Mouse (Mus musculus): ENCODE measurements around the gene Rab6b. TPM values are rescaled to one million over a fixed set of nuclear protein-coding genes. Genes with fewer than 3 reads are reported as not detected.

The Rab6b gene
- polyA plus RNA-seq, 1 experiment = 23.3 TPM

GRCm38 (mm10) chr9:103174771-103175519 lies 63.4 kb downstream of the Rab6b start:
- H3K4me3 ChIP-seq (ENCODE audit: low read depth, low read length) = no peak overlapping the region

GRCm38 (mm10) chr9:103175692-103176091 lies 64.1 kb downstream of the Rab6b start:
- Histone ChIP-seq H3K36me3 (ENCODE audit: control insufficient read depth, insufficient read depth, low read length, poor library complexity, severe bottlenecking) (no peaks in the 10 kb centered on the region), H3K27ac (ENCODE audit: insufficient read depth, low read length) (no peak overlapping the region), H3K27me3 (ENCODE audit: control insufficient read depth, insufficient read depth, low read length, poor library complexity, severe bottlenecking) (no peaks in the 10 kb centered on the region), H3K9me3 (replicated peaks; ENCODE audit: control insufficient read depth, insufficient read depth, low read length, poor library complexity, severe bottlenecking) (no peaks in the 10 kb centered on the region), H3K4me3 (ENCODE audit: low read depth, low read length) (no peak overlapping the region), H3K9ac (ENCODE audit: low read depth, poor library complexity, severe bottlenecking) (no peak overlapping the region), H3K4me1 (ENCODE audit: control insufficient read depth, insufficient read depth, low read length) (no peaks in the 10 kb centered on the region)
- TF ChIP-seq EP300 (IDR thresholded peaks at IDR 0.05; ENCODE audit: insufficient read depth, low read depth, low read length) (no peak), POLR2A (IDR thresholded peaks at IDR 0.05; ENCODE audit: insufficient read depth, low read length) (no peak), CTCF (IDR thresholded peaks at IDR 0.05; ENCODE audit: low read depth, low read length) (no peak)

More at GRCm38 (mm10) chr9:103174771-103175519, 63.4 kb downstream of the Rab6b start:
- no peaks in the 10 kb centered on the region for H3K36me3 ChIP-seq (ENCODE audit: control insufficient read depth, insufficient read depth, low read length, poor library complexity, severe bottlenecking)
- no peaks in the 10 kb centered on the region for H3K4me1 ChIP-seq (ENCODE audit: control insufficient read depth, insufficient read depth, low read length)
- H3K9ac ChIP-seq (ENCODE audit: low read depth, poor library complexity, severe bottlenecking) = no peak overlapping the region
- no peaks in the 10 kb centered on the region for H3K27me3 ChIP-seq (ENCODE audit: control insufficient read depth, insufficient read depth, low read length, poor library complexity, severe bottlenecking)
- H3K27ac ChIP-seq (ENCODE audit: insufficient read depth, low read length) = 0 out of 2 replicates have a peak overlapping the region, but pooled peaks have one; percentile 14
- H3K9me3 ChIP-seq (replicated peaks; ENCODE audit: control insufficient read depth, insufficient read depth, low read length, poor library complexity, severe bottlenecking) = no peaks in the 10 kb centered on the region
- TF ChIP-seq CTCF (IDR thresholded peaks at IDR 0.05; ENCODE audit: low read depth, low read length) (peak; percentile 73), EP300 (IDR thresholded peaks at IDR 0.05; ENCODE audit: insufficient read depth, low read depth, low read length) (no peak)

- no peaks in the 10 kb centered on the region for H3K27me3 ChIP-seq (ENCODE audit: control insufficient read depth, insufficient read depth, low read length, poor library complexity, severe bottlenecking)
- H3K9me3 ChIP-seq (replicated peaks; ENCODE audit: control insufficient read depth, insufficient read depth, low read length, poor library complexity, severe bottlenecking) = no peaks in the 10 kb centered on the region
- no peak for TF ChIP-seq CTCF (IDR thresholded peaks at IDR 0.05; ENCODE audit: low read depth, low read length)
- no peak for TF ChIP-seq EP300 (IDR thresholded peaks at IDR 0.05; ENCODE audit: insufficient read depth, low read depth, low read length)
- TF ChIP-seq POLR2A (IDR thresholded peaks at IDR 0.05; ENCODE audit: insufficient read depth, low read length) = no peak
- H3K36me3 ChIP-seq (ENCODE audit: control insufficient read depth, insufficient read depth, low read length, poor library complexity, severe bottlenecking) = no peaks in the 10 kb centered on the region
- H3K27ac ChIP-seq (ENCODE audit: insufficient read depth, low read length) = no peak overlapping the region
- H3K9ac ChIP-seq (ENCODE audit: low read depth, poor library complexity, severe bottlenecking) = peak overlapping the region; percentile 0
- 0 out of 2 replicates have a peak overlapping the region, but pooled peaks have one; percentile 50 for H3K4me3 ChIP-seq (ENCODE audit: low read depth, low read length)
- peaks cover 2% of the 10 kb centered on the region for H3K4me1 ChIP-seq (ENCODE audit: control insufficient read depth, insufficient read depth, low read length)
Measured at GRCm38 (mm10) chr9:103180303-103180702, 68.7 kb downstream of the Rab6b start.

- H3K9ac ChIP-seq (ENCODE audit: low read depth, poor library complexity, severe bottlenecking) = peak overlapping the region; percentile 0
- no peak overlapping the region for H3K27ac ChIP-seq (ENCODE audit: insufficient read depth, low read length)
- H3K36me3 ChIP-seq (ENCODE audit: control insufficient read depth, insufficient read depth, low read length, poor library complexity, severe bottlenecking) = no peaks in the 10 kb centered on the region
Measured at GRCm38 (mm10) chr9:103180807-103181565, 69.4 kb downstream of the Rab6b start.

GRCm38 (mm10) chr9:103181886-103182285 lies 70.3 kb downstream of the Rab6b start:
- Histone ChIP-seq H3K36me3 (ENCODE audit: control insufficient read depth, insufficient read depth, low read length, poor library complexity, severe bottlenecking) (no peaks in the 10 kb centered on the region), H3K4me1 (ENCODE audit: control insufficient read depth, insufficient read depth, low read length) (peaks cover 2% of the 10 kb centered on the region), H3K4me3 (ENCODE audit: low read depth, low read length) (no peak overlapping the region), H3K9me3 (replicated peaks; ENCODE audit: control insufficient read depth, insufficient read depth, low read length, poor library complexity, severe bottlenecking) (no peaks in the 10 kb centered on the region), H3K27me3 (ENCODE audit: control insufficient read depth, insufficient read depth, low read length, poor library complexity, severe bottlenecking) (no peaks in the 10 kb centered on the region), H3K9ac (ENCODE audit: low read depth, poor library complexity, severe bottlenecking) (no peak overlapping the region), H3K27ac (ENCODE audit: insufficient read depth, low read length) (no peak overlapping the region)
- TF ChIP-seq EP300 (IDR thresholded peaks at IDR 0.05; ENCODE audit: insufficient read depth, low read depth, low read length) = no peak
- TF ChIP-seq POLR2A (IDR thresholded peaks at IDR 0.05; ENCODE audit: insufficient read depth, low read length) = no peak
- no peak for TF ChIP-seq CTCF (IDR thresholded peaks at IDR 0.05; ENCODE audit: low read depth, low read length)

More at GRCm38 (mm10) chr9:103180807-103181565, 69.4 kb downstream of the Rab6b start:
- Histone ChIP-seq H3K27me3 (ENCODE audit: control insufficient read depth, insufficient read depth, low read length, poor library complexity, severe bottlenecking) (no peaks in the 10 kb centered on the region), H3K9me3 (replicated peaks; ENCODE audit: control insufficient read depth, insufficient read depth, low read length, poor library complexity, severe bottlenecking) (no peaks in the 10 kb centered on the region), H3K4me3 (ENCODE audit: low read depth, low read length) (peak overlapping the region; percentile 50), H3K4me1 (ENCODE audit: control insufficient read depth, insufficient read depth, low read length) (peaks cover 2% of the 10 kb centered on the region)
- TF ChIP-seq CTCF (IDR thresholded peaks at IDR 0.05; ENCODE audit: low read depth, low read length) (no peak), POLR2A (IDR thresholded peaks at IDR 0.05; ENCODE audit: insufficient read depth, low read length) (no peak), EP300 (IDR thresholded peaks at IDR 0.05; ENCODE audit: insufficient read depth, low read depth, low read length) (no peak)
